Mouse (Mus musculus) stomach, embryonic 14.5 days (tissue): ENCODE data around the gene 5530401A14Rik. TPM values are rescaled to one million over a fixed set of nuclear protein-coding genes. Genes with fewer than 3 reads are reported as not detected.

Experiments used
- polyA plus RNA-seq: library from polyadenylated mRNA; unstranded; fragments of >200 nt; fragmentation: Nextera tagmentation; extraction: Ambion mirVana; gene quantifications from 2 replicates; pipeline ENCODE4 v1.2.1, GENCODE M21; 2014

5530401A14Rik gene
- polyA plus RNA-seq, 1 experiment from 2014 or later = not detected

Other genes with a start within 250 kb of the 5530401A14Rik start
- 0.22 and 0.27 TPM in 2 replicates for gene Asic2, start 107.8 kb downstream of the 5530401A14Rik start, polyA plus RNA-seq
- gene Ccl2, start 174.9 kb downstream of the 5530401A14Rik start, polyA plus RNA-seq = 7.0 and 7.2 TPM in 2 replicates
- not detected in 2 replicates for gene Gm17268, start 177.9 kb downstream of the 5530401A14Rik start, polyA plus RNA-seq
- gene Ccl7, start 185.0 kb downstream of the 5530401A14Rik start, polyA plus RNA-seq = 1.2 and 1.9 TPM in 2 replicates
- 99.4 and 100 TPM in 2 replicates for gene Ccl11, start 197.2 kb downstream of the 5530401A14Rik start, polyA plus RNA-seq
- gene Ccl12, start 241.2 kb downstream of the 5530401A14Rik start, polyA plus RNA-seq = 5.7 and 6.2 TPM in 2 replicates